Mouse (Mus musculus) neural tube, embryonic 13.5 days (tissue): ENCODE measurements around the gene Fam129a. TPM values are rescaled to one million over a fixed set of nuclear protein-coding genes. Genes with fewer than 3 reads are reported as not detected.

Source experiments
- ATAC-seq: fragments of 200-750 bp; cut with Nextera tagmentation; 2 replicates; pipeline ENCODE4 v1.8.0; 2017; ENCODE audit warnings: low read depth, mild to moderate bottlenecking, moderate TSS enrichment, moderate library complexity
- H3K27ac ChIP-seq: fragments of 300-500 bp; sonication (generic); replicated peaks from 2 replicates; pipeline ENCODE4 v1.5.1; 2015; ENCODE audit warnings: moderate library complexity, mild to moderate bottlenecking, inconsistent platforms
- H3K27me3 ChIP-seq: fragments of 300-500 bp; sonication (generic); 2 replicates; pipeline ENCODE4 v1.6.1; 2015; ENCODE audit warnings: mild to moderate bottlenecking, inconsistent platforms
- H3K36me3 ChIP-seq: fragments of 300-500 bp; sonication (generic); 2 replicates; pipeline ENCODE4 v1.6.1; 2015; ENCODE audit warnings: mild to moderate bottlenecking, inconsistent platforms
- H3K4me1 ChIP-seq: fragments of 300-500 bp; sonication (generic); replicated peaks from 2 replicates; pipeline ENCODE4 v1.6.1; 2015; ENCODE audit warnings: inconsistent platforms
- H3K4me2 ChIP-seq: fragments of 300-500 bp; sonication (generic); 2 replicates; pipeline ENCODE4 v1.6.1; 2015; ENCODE audit warnings: inconsistent platforms, mild to moderate bottlenecking, moderate library complexity
- H3K4me3 ChIP-seq: fragments of 300-500 bp; sonication (generic); 2 replicates; pipeline ENCODE4 v1.5.1; 2015; ENCODE audit warnings: mild to moderate bottlenecking, inconsistent platforms
- H3K9ac ChIP-seq: fragments of 300-500 bp; sonication (generic); 2 replicates; pipeline ENCODE4 v1.6.1; 2015; ENCODE audit warnings: moderate library complexity, mild to moderate bottlenecking, inconsistent platforms
- H3K9me3 ChIP-seq: fragments of 300-500 bp; sonication (generic); 2 replicates; pipeline ENCODE4 v1.6.1; 2016; ENCODE audit warnings: inconsistent platforms
- WGBS: fragments of 180-500 bp; shearing (Covaris S2); methylation state at CpG from one replicate; pipeline ENCODE4 v1.1.7; 2015; 5-methylcytosine and 5-hydroxymethylcytosine counted together
- polyA plus RNA-seq: library from polyadenylated mRNA; unstranded; fragments of >200 nt; fragmentation: Nextera tagmentation; extraction: Ambion mirVana; gene quantifications from 2 replicates; pipeline ENCODE4 v1.2.1, GENCODE M21; 2015

Fam129a gene
- polyA plus RNA-seq, 1 experiment from 2014 or later, result 5.9 TPM

GRCm38 (mm10) chr1:151616555-151617205, 45.7 kb downstream of the Fam129a start:
- H3K9ac ChIP-seq, result no peak overlapping the region
- peaks cover 5% of the 10 kb centered on the region; the same call in 1 of the 2 replicates for H3K4me1 ChIP-seq
- WGBS, result 93% methylated on average over 7 of the region's 7 CpGs
- no peak overlapping the region for H3K4me3 ChIP-seq
- no peak for ATAC-seq
- no peaks in the 10 kb centered on the region for H3K36me3 ChIP-seq
- no peak overlapping the region for H3K4me2 ChIP-seq
- no peaks in the 10 kb centered on the region for H3K9me3 ChIP-seq
- H3K27ac ChIP-seq, result no peak overlapping the region
- H3K27me3 ChIP-seq, result no peaks in the 10 kb centered on the region

- Histone ChIP-seq H3K9me3 (no peaks in the 10 kb centered on the region), H3K36me3 (no peaks in the 10 kb centered on the region), H3K4me3 (no peak overlapping the region), H3K27ac (no peak overlapping the region), H3K27me3 (no peaks in the 10 kb centered on the region), H3K4me1 (peaks cover 5% of the 10 kb centered on the region; the same call in 1 of the 2 replicates), H3K4me2 (no peak overlapping the region), H3K9ac (no peak overlapping the region)
- 84% methylated on average over 3 of the region's 3 CpGs for WGBS
- ATAC-seq, result no peak
Observed at GRCm38 (mm10) chr1:151618251-151618650, 47.3 kb downstream of the Fam129a start.

- Histone ChIP-seq H3K9me3 (no peaks in the 10 kb centered on the region), H3K27me3 (no peaks in the 10 kb centered on the region), H3K4me1 (peaks cover 5% of the 10 kb centered on the region; the same call in 1 of the 2 replicates), H3K27ac (no peak overlapping the region), H3K36me3 (no peaks in the 10 kb centered on the region), H3K4me2 (no peak overlapping the region), H3K4me3 (no peak overlapping the region), H3K9ac (no peak overlapping the region)
- no peak for ATAC-seq
- WGBS, result 56% methylated on average over 8 of the region's 8 CpGs
Observed at GRCm38 (mm10) chr1:151619281-151619711, 48.3 kb downstream of the Fam129a start.

- H3K27me3 ChIP-seq, result no peaks in the 10 kb centered on the region
- H3K4me2 ChIP-seq, result no peak overlapping the region
- H3K4me1 ChIP-seq, result peaks cover 5% of the 10 kb centered on the region; the same call in 1 of the 2 replicates
- no peak overlapping the region for H3K27ac ChIP-seq
- H3K36me3 ChIP-seq, result no peaks in the 10 kb centered on the region
- no peak for ATAC-seq
- H3K9ac ChIP-seq, result no peak overlapping the region
- no peaks in the 10 kb centered on the region for H3K9me3 ChIP-seq
- no peak overlapping the region for H3K4me3 ChIP-seq
Observed at GRCm38 (mm10) chr1:151620730-151621129, 49.7 kb downstream of the Fam129a start.

- Histone ChIP-seq H3K4me1 (peaks cover 15% of the 10 kb centered on the region), H3K9ac (no peak overlapping the region), H3K4me2 (no peak overlapping the region), H3K27me3 (no peaks in the 10 kb centered on the region), H3K4me3 (no peak overlapping the region), H3K36me3 (no peaks in the 10 kb centered on the region), H3K27ac (no peak overlapping the region), H3K9me3 (no peaks in the 10 kb centered on the region)
- 86% methylated on average over 3 of the region's 3 CpGs for WGBS
- no peak for ATAC-seq
Observed at GRCm38 (mm10) chr1:151624442-151625226, 53.6 kb downstream of the Fam129a start.

GRCm38 (mm10) chr1:151625260-151625659, 54.3 kb downstream of the Fam129a start:
- peaks cover 18% of the 10 kb centered on the region for H3K4me1 ChIP-seq
- H3K9me3 ChIP-seq, result no peaks in the 10 kb centered on the region
- no peak overlapping the region for H3K27ac ChIP-seq
- WGBS, result 94% methylated on average over 4 of the region's 4 CpGs
- H3K9ac ChIP-seq, result no peak overlapping the region
- no peak overlapping the region for H3K4me2 ChIP-seq
- no peaks in the 10 kb centered on the region for H3K36me3 ChIP-seq
- ATAC-seq, result no peak
- no peaks in the 10 kb centered on the region for H3K27me3 ChIP-seq
- H3K4me3 ChIP-seq, result no peak overlapping the region

GRCm38 (mm10) chr1:151625690-151626089, 54.7 kb downstream of the Fam129a start:
- no peak for ATAC-seq

GRCm38 (mm10) chr1:151626631-151627030, 55.6 kb downstream of the Fam129a start:
- Histone ChIP-seq H3K27me3 (no peaks in the 10 kb centered on the region), H3K4me2 (no peak overlapping the region), H3K4me1 (peaks cover 30% of the 10 kb centered on the region), H3K9ac (no peak overlapping the region), H3K27ac (no peak overlapping the region), H3K36me3 (no peaks in the 10 kb centered on the region), H3K4me3 (no peak overlapping the region), H3K9me3 (no peaks in the 10 kb centered on the region)
- ATAC-seq, result no peak
- WGBS, result 72% methylated on average over 4 of the region's 4 CpGs

More at GRCm38 (mm10) chr1:151625690-151626089, 54.7 kb downstream of the Fam129a start:
- Histone ChIP-seq H3K27ac (no peak overlapping the region), H3K9me3 (no peaks in the 10 kb centered on the region), H3K4me1 (peaks cover 21% of the 10 kb centered on the region), H3K4me3 (no peak overlapping the region), H3K4me2 (no peak overlapping the region), H3K9ac (no peak overlapping the region), H3K36me3 (no peaks in the 10 kb centered on the region), H3K27me3 (no peaks in the 10 kb centered on the region)
- whole genome bisulfite sequencing, result 82% methylated on average over 2 of the region's 2 CpGs

- H3K36me3 ChIP-seq, result no peaks in the 10 kb centered on the region
Observed at GRCm38 (mm10) chr1:151627141-151627540, 56.2 kb downstream of the Fam129a start.

GRCm38 (mm10) chr1:151629591-151630250, 58.7 kb downstream of the Fam129a start:
- peak; percentile 69; the same call in 1 of the 2 replicates for ATAC-seq
- WGBS, result 37% methylated on average over 7 of the region's 7 CpGs
- Histone ChIP-seq H3K36me3 (no peaks in the 10 kb centered on the region), H3K9ac (no peak overlapping the region), H3K27ac (peak overlapping the region; percentile 64), H3K4me1 (peaks cover 37% of the 10 kb centered on the region), H3K27me3 (no peaks in the 10 kb centered on the region), H3K4me2 (no peak overlapping the region), H3K4me3 (no peak overlapping the region), H3K9me3 (no peaks in the 10 kb centered on the region)

More at GRCm38 (mm10) chr1:151627141-151627540, 56.2 kb downstream of the Fam129a start:
- peaks cover 35% of the 10 kb centered on the region for H3K4me1 ChIP-seq
- no peak for ATAC-seq
- H3K9ac ChIP-seq, result no peak overlapping the region
- H3K4me2 ChIP-seq, result no peak overlapping the region
- WGBS, result 73% methylated on average over 3 of the region's 3 CpGs
- no peaks in the 10 kb centered on the region for H3K27me3 ChIP-seq
- no peak overlapping the region for H3K4me3 ChIP-seq
- no peaks in the 10 kb centered on the region for H3K9me3 ChIP-seq
- H3K27ac ChIP-seq, result no peak overlapping the region

GRCm38 (mm10) chr1:151630251-151630628, 59.3 kb downstream of the Fam129a start:
- Histone ChIP-seq H3K9me3 (no peaks in the 10 kb centered on the region), H3K36me3 (no peaks in the 10 kb centered on the region), H3K4me1 (peaks cover 37% of the 10 kb centered on the region), H3K4me2 (no peak overlapping the region), H3K9ac (no peak overlapping the region), H3K4me3 (no peak overlapping the region), H3K27me3 (no peaks in the 10 kb centered on the region), H3K27ac (no peak overlapping the region)
- ATAC-seq, result no peak
- 51% methylated on average over 2 of the region's 2 CpGs for WGBS

- 39% methylated on average over 2 of the region's 2 CpGs for WGBS
- peak overlapping the region; percentile 65 for H3K27ac ChIP-seq
Observed at GRCm38 (mm10) chr1:151631061-151631460, 60.1 kb downstream of the Fam129a start.

More at GRCm38 (mm10) chr1:151631061-151631460, 60.1 kb downstream of the Fam129a start:
- H3K9me3 ChIP-seq, result no peaks in the 10 kb centered on the region
- ATAC-seq, result no peak
- H3K4me3 ChIP-seq, result no peak overlapping the region
- H3K27me3 ChIP-seq, result no peaks in the 10 kb centered on the region
- H3K36me3 ChIP-seq, result no peaks in the 10 kb centered on the region
- no peak overlapping the region for H3K4me2 ChIP-seq
- H3K9ac ChIP-seq, result no peak overlapping the region
- peaks cover 37% of the 10 kb centered on the region for H3K4me1 ChIP-seq
